Mouse (Mus musculus): ENCODE data around the gene Hist1h3e. TPM values are rescaled to one million over a fixed set of nuclear protein-coding genes. Genes with fewer than 3 reads are reported as not detected.
A peak's percentile ranks its signal among the peaks of the same experiment; 100 is the strongest.
"Not testable (repeated sequence)": the region's sequence is repeated elsewhere in the genome, so short reads cannot be mapped to it uniquely, and the experiment has no call there.

Hist1h3e gene
- polyA plus RNA-seq, 1 experiment from 2014 or later = 2.7 TPM

DNA sequence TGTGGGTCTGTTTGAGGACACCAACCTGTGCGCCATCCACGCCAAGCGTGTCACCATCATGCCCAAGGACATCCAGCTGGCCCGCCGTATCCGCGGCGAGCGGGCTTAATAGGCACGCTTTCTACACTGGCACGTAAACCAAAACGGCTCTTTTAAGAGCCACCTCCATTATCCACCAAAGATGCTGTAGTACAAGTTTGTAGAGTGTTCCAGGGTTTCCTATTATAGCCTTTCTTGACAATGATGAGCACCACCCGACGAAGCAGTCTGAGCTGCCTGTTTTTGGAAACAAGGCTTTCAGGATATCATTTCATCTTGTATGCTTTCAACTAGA lies 17.4 kb downstream of the Hist1h3e start:
- not testable (repeated sequence) for H3K9me3 ChIP-seq (ENCODE audit: control insufficient read depth, low read length); H3K36me3 ChIP-seq (ENCODE audit: control insufficient read depth, insufficient read depth, low read length); H3K4me1 ChIP-seq (ENCODE audit: control insufficient read depth, insufficient read depth, low read length); H3K27me3 ChIP-seq (replicated peaks; ENCODE audit: control insufficient read depth, insufficient read depth, low read length)
- Histone ChIP-seq H3K4me3 (ENCODE audit: low read length) (peak overlapping the region; percentile 53), H3K27ac (ENCODE audit: low read length) (peak overlapping the region; percentile 87; the same call in 1 of the 2 replicates), H3K4me2 (ENCODE audit: low read depth, low read length) (peak overlapping the region; percentile 37; the same call in 1 of the 2 replicates), H3K9ac (ENCODE audit: low read depth, low read length) (peak overlapping the region; percentile 65)
- 0% methylated on average over 11 of the region's 14 CpGs for WGBS
- ATAC-seq = 0 out of 2 replicates have a peak, but pooled peaks have one; percentile 7

GRCm38 (mm10) chr13:23543965-23544786 lies 18.0 kb downstream of the Hist1h3e start, which contains the start of gene Hist1h3f:
Hist1h3f (plus strand) TSS chr13:23544052.
- peak; percentile 89 for ATAC-seq
- Histone ChIP-seq H3K36me3 (ENCODE audit: control insufficient read depth, insufficient read depth, low read length) (no peaks in the 10 kb centered on the region), H3K4me2 (ENCODE audit: low read depth, low read length) (peak within 1 kb of the TSS; percentile 68), H3K27me3 (replicated peaks; ENCODE audit: control insufficient read depth, insufficient read depth, low read length) (no peaks in the 10 kb centered on the region), H3K9ac (ENCODE audit: low read depth, low read length) (peak within 1 kb of the TSS; percentile 66), H3K4me3 (ENCODE audit: low read length) (peak within 1 kb of the TSS; percentile 53), H3K4me1 (ENCODE audit: control insufficient read depth, insufficient read depth, low read length) (no peaks in the 10 kb centered on the region), H3K9me3 (ENCODE audit: control insufficient read depth, low read length) (no peaks in the 10 kb centered on the region), H3K27ac (ENCODE audit: low read length) (peak within 1 kb of the TSS; percentile 90)
- under 1% methylated on average over 30 of the region's 45 CpGs for WGBS

GRCm38 (mm10) chr13:23542999-23543607 lies 19.1 kb downstream of the Hist1h3e start, which contains the start of gene Hist1h2bh:
Hist1h2bh (minus strand) TSS chr13:23543392.
- peak; percentile 94 for ATAC-seq
- not testable (repeated sequence) for H3K27me3 ChIP-seq (replicated peaks; ENCODE audit: control insufficient read depth, insufficient read depth, low read length)
- WGBS = under 1% methylated on average over 30 of the region's 42 CpGs

DNA sequence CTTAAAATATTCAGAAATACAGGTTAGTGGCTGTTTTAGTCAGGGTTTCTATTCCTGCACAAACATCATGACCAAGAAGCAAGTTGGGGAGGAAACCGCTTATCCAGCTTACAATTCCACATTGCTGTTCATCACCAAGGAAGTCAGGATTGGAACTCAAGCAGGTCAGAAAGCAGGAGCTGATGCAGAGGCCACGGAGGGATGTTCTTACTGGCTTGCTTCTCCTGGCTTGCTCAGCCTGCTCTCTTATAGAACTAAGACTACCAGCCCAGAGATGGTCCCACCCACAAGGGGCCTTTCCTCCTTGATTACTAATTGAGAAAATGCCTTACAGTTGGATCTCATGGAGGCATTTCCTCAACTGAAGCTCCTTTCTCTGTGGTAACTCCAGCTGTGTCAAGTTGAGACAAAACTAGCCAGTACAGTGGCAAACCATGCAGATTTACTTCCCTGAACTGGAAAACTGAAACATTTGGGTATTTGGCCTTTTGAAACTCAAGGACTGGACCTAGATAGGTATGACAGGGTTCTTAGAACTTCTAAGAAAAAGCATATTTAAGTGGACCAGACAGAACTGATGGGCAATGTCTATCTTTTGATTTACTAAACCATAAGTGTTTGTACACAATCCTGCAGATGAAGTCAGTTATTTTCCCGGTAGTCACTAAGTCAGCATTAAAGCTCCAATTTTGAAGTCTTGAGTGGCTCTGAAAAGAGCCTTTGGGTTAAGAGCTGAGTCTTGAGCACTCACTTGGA lies 19.8 kb downstream of the Hist1h3e start:
- H3K4me2 ChIP-seq (ENCODE audit: low read depth, low read length) = peak overlapping the region; percentile 60
- H3K27me3 ChIP-seq (replicated peaks; ENCODE audit: control insufficient read depth, insufficient read depth, low read length); ATAC-seq; H3K4me1 ChIP-seq (ENCODE audit: control insufficient read depth, insufficient read depth, low read length); H3K36me3 ChIP-seq (ENCODE audit: control insufficient read depth, insufficient read depth, low read length); H3K9me3 ChIP-seq (ENCODE audit: control insufficient read depth, low read length): not testable (repeated sequence)
- peak overlapping the region; percentile 52 for H3K4me3 ChIP-seq (ENCODE audit: low read length)
- peak overlapping the region; percentile 75 for H3K27ac ChIP-seq (ENCODE audit: low read length)
- 12% methylated on average over 3 of the region's 3 CpGs for WGBS
- H3K9ac ChIP-seq (ENCODE audit: low read depth, low read length) = peak overlapping the region; percentile 66

More at GRCm38 (mm10) chr13:23542999-23543607, 19.1 kb downstream of the Hist1h3e start, which contains the start of gene Hist1h2bh:
- H3K9ac ChIP-seq (ENCODE audit: low read depth, low read length) = peak within 1 kb of the TSS; percentile 66
- H3K36me3 ChIP-seq (ENCODE audit: control insufficient read depth, insufficient read depth, low read length); H3K4me1 ChIP-seq (ENCODE audit: control insufficient read depth, insufficient read depth, low read length); H3K9me3 ChIP-seq (ENCODE audit: control insufficient read depth, low read length): not testable (repeated sequence)
- H3K4me3 ChIP-seq (ENCODE audit: low read length) = peak within 1 kb of the TSS; percentile 52
- peak within 1 kb of the TSS; percentile 68 for H3K4me2 ChIP-seq (ENCODE audit: low read depth, low read length)
- H3K27ac ChIP-seq (ENCODE audit: low read length) = peak within 1 kb of the TSS; percentile 90

DNA sequence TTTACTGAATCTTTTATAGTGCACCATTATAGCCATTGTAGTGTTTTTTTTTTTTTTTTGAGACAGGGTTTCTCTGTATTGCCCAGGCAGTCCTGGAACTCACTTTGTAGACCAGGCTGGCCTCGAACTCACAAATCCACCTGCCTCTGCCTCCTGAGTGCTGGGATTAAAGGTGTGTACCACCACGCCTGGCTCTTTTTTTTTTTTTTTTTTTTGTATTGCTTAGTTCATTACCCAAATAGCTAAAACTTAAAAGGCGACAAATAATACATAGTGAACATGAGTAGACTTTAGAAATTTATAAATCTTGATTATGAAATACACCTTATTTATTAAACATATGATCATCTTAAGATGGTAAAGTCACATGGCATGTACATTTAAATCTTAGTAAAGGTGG lies 20.7 kb downstream of the Hist1h3e start:
- H3K4me3 ChIP-seq (ENCODE audit: low read length) = no peak overlapping the region
- ATAC-seq = no peak
- no peak overlapping the region for H3K4me2 ChIP-seq (ENCODE audit: low read depth, low read length)
- H3K9me3 ChIP-seq (ENCODE audit: control insufficient read depth, low read length) = no peaks in the 10 kb centered on the region
- no peaks in the 10 kb centered on the region for H3K36me3 ChIP-seq (ENCODE audit: control insufficient read depth, insufficient read depth, low read length)
- H3K4me1 ChIP-seq (ENCODE audit: control insufficient read depth, insufficient read depth, low read length) = 0 out of 2 replicates have a peak, but pooled peaks cover 5% of the 10 kb centered on the region
- no peak overlapping the region for H3K9ac ChIP-seq (ENCODE audit: low read depth, low read length)
- H3K27ac ChIP-seq (ENCODE audit: low read length) = no peak overlapping the region
- WGBS = 91% methylated on average over 3 of the region's 3 CpGs
- H3K27me3 ChIP-seq (replicated peaks; ENCODE audit: control insufficient read depth, insufficient read depth, low read length) = no peaks in the 10 kb centered on the region

- not testable (repeated sequence) for H3K4me3 ChIP-seq (ENCODE audit: low read length); H3K27ac ChIP-seq (ENCODE audit: low read length); H3K27me3 ChIP-seq (replicated peaks; ENCODE audit: control insufficient read depth, insufficient read depth, low read length); H3K9ac ChIP-seq (ENCODE audit: low read depth, low read length); H3K4me2 ChIP-seq (ENCODE audit: low read depth, low read length); H3K9me3 ChIP-seq (ENCODE audit: control insufficient read depth, low read length); H3K4me1 ChIP-seq (ENCODE audit: control insufficient read depth, insufficient read depth, low read length); H3K36me3 ChIP-seq (ENCODE audit: control insufficient read depth, insufficient read depth, low read length); ATAC-seq
- 62% methylated on average over 1 of the region's 1 CpGs for WGBS
Observed at GRCm38 (mm10) chr13:23539821-23540220, 22.3 kb downstream of the Hist1h3e start.

GRCm38 (mm10) chr13:23538249-23538648 lies 23.9 kb downstream of the Hist1h3e start:
- Histone ChIP-seq H3K36me3 (ENCODE audit: control insufficient read depth, insufficient read depth, low read length) (no peaks in the 10 kb centered on the region), H3K27ac (ENCODE audit: low read length) (no peak overlapping the region), H3K4me1 (ENCODE audit: control insufficient read depth, insufficient read depth, low read length) (peaks cover 9% of the 10 kb centered on the region; the same call in 1 of the 2 replicates), H3K27me3 (replicated peaks; ENCODE audit: control insufficient read depth, insufficient read depth, low read length) (no peaks in the 10 kb centered on the region), H3K9me3 (ENCODE audit: control insufficient read depth, low read length) (no peaks in the 10 kb centered on the region), H3K9ac (ENCODE audit: low read depth, low read length) (no peak overlapping the region), H3K4me2 (ENCODE audit: low read depth, low read length) (no peak overlapping the region), H3K4me3 (ENCODE audit: low read length) (no peak overlapping the region)
- ATAC-seq = no peak
- 76% methylated on average over 5 of the region's 5 CpGs for WGBS

DNA sequence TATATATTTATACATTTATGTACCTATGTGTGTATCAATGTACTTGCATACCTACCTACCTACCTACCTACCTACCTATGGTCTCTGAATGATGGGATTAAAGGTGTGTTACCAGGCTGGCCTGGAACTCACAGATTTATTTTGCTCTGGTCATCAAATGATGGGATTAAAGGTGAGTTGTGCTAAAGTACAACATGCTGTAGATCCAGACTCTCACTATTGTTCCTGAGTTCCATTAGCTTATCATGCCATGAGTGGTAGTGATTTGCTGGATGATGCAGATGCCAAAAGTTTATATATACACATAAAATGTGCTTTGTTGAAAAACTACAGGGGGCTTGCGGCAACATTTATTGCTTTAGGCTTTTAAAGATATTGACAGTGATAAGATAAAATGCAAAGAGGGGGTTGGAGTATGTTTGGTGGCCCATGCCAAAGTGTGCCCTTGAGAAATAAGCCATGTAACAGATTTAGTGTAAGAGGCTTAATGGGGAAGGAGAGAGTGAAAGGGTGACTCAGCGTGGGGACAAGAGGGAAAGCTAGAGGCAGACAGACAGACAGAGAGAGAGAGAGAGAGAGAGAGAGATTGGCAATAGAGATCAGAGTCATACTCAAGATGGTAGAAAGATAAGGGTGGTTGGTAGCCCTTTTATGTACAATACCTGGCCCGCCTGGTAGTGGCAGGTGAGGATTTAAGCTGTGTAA lies 25.0 kb downstream of the Hist1h3e start:
- ATAC-seq = no peak
- 68% methylated on average over 3 of the region's 3 CpGs for WGBS
- no peak overlapping the region for H3K9ac ChIP-seq (ENCODE audit: low read depth, low read length)
- peak overlapping the region; percentile 12; the same call in 1 of the 2 replicates for H3K4me2 ChIP-seq (ENCODE audit: low read depth, low read length)
- no peaks in the 10 kb centered on the region for H3K36me3 ChIP-seq (ENCODE audit: control insufficient read depth, insufficient read depth, low read length)
- no peaks in the 10 kb centered on the region for H3K27me3 ChIP-seq (replicated peaks; ENCODE audit: control insufficient read depth, insufficient read depth, low read length)
- H3K4me1 ChIP-seq (ENCODE audit: control insufficient read depth, insufficient read depth, low read length) = peaks cover 20% of the 10 kb centered on the region
- H3K4me3 ChIP-seq (ENCODE audit: low read length) = no peak overlapping the region
- H3K27ac ChIP-seq (ENCODE audit: low read length) = no peak overlapping the region
- H3K9me3 ChIP-seq (ENCODE audit: control insufficient read depth, low read length) = no peaks in the 10 kb centered on the region
